Mouse (Mus musculus) heart, adult 2 months (tissue): ENCODE results near the gene Enpp7. TPM values are rescaled to one million over a fixed set of nuclear protein-coding genes. Genes with fewer than 3 reads are reported as not detected.

Experiments used
- DNase-seq, 2 experiments: peaks; one replicate each; pipeline ENCODE4 v3.0.0; 2021
- H3K27ac ChIP-seq: fragments of 200-600 bp; 2 replicates; pipeline ENCODE4 v1.8.1; 2022
- H3K27me3 ChIP-seq: fragments of 200-500 bp; 2 replicates; pipeline ENCODE4 v1.6.1; 2012; ENCODE audit warnings: mild to moderate bottlenecking, low read length, inconsistent platforms, mixed read lengths; ENCODE audit not compliant: control insufficient read depth, insufficient read depth
- H3K36me3 ChIP-seq: fragments of 200-500 bp; 2 replicates; pipeline ENCODE4 v1.6.1; 2012; ENCODE audit warnings: low read length, inconsistent platforms; ENCODE audit not compliant: control insufficient read depth, insufficient read depth
- H3K4me1 ChIP-seq: fragments of 200-500 bp; 2 replicates; pipeline ENCODE4 v1.6.1; 2011; ENCODE audit warnings: low read length; ENCODE audit not compliant: control insufficient read depth, insufficient read depth
- H3K4me3 ChIP-seq: fragments of 200-600 bp; 2 replicates; pipeline ENCODE4 v1.8.1; 2022
- H3K79me2 ChIP-seq: fragments of 200-500 bp; replicated peaks from 2 replicates; pipeline ENCODE4 v1.6.1; 2012; ENCODE audit warnings: mild to moderate bottlenecking, inconsistent platforms, low read length, moderate library complexity, mixed read lengths; ENCODE audit not compliant: control insufficient read depth, insufficient read depth
- H3K9ac ChIP-seq: fragments of 200-500 bp; 2 replicates; pipeline ENCODE4 v1.6.1; 2012; ENCODE audit warnings: low read depth, mild to moderate bottlenecking, control low read depth, inconsistent platforms, low read length, mixed read lengths
- CTCF ChIP-seq: fragments of 200-600 bp; IDR thresholded peaks from 2 replicates; pipeline ENCODE4 v1.8.1; 2022; ENCODE audit warnings: antibody characterized with exemption, mild to moderate bottlenecking, moderate library complexity
- EP300 ChIP-seq: fragments of 200-500 bp; IDR thresholded peaks from 2 replicates; pipeline ENCODE4 v1.6.1; 2011; ENCODE audit warnings: low read depth, low read length, control low read depth; ENCODE audit not compliant: insufficient read depth
- POLR2A ChIP-seq: fragments of 200-500 bp; IDR thresholded peaks from 2 replicates; pipeline ENCODE4 v1.6.1; 2011; ENCODE audit warnings: mild to moderate bottlenecking, low read depth, low read length, control low read depth; ENCODE audit not compliant: insufficient read depth
- WGBS: fragments of 180-500 bp; shearing (Covaris S2); methylation state at CpG from one replicate; pipeline ENCODE4 v1.1.7; 2018; 5-methylcytosine and 5-hydroxymethylcytosine counted together
- intact Hi-C: fragments of 180-260 bp; cut with DNase I; formaldehyde crosslinking; loops from one replicate; pipeline ENCODE4 v1.15.1; 2025
- polyA plus RNA-seq: library from polyadenylated mRNA; depleted of rRNA; stranded (reverse); fragments of >200 nt; gene quantifications from 2 replicates; pipeline ENCODE4 v1.2.3, GENCODE M21; 2012
- total RNA-seq, 2 experiments: library from RNA; stranded (reverse); gene quantifications; 2 replicates each; pipeline ENCODE4 v1.2.3; 2021

Enpp7 gene
- total and polyA plus RNA-seq, 3 experiments = not detected

GRCm38 (mm10) chr11:119000877-119001276, 12.9 kb downstream of the Enpp7 start:
- H3K4me1 ChIP-seq = no peaks in the 10 kb centered on the region; the same call in 1 of the 2 replicates
- no peak overlapping the region for H3K9ac ChIP-seq
- H3K4me3 ChIP-seq = no peak overlapping the region
- no peak overlapping the region for H3K27ac ChIP-seq
- intact Hi-C loops = no loop called here
- H3K79me2 ChIP-seq = no peaks in the 10 kb centered on the region
- no peaks in the 10 kb centered on the region for H3K36me3 ChIP-seq
- no peak for DNase-seq
- no peak for TF ChIP-seq POLR2A
- no peak for TF ChIP-seq EP300
- no peak for TF ChIP-seq CTCF
- 64% methylated on average over 2 of the region's 2 CpGs for WGBS
- peaks cover 4% of the 10 kb centered on the region; the same call in 1 of the 2 replicates for H3K27me3 ChIP-seq

DNA sequence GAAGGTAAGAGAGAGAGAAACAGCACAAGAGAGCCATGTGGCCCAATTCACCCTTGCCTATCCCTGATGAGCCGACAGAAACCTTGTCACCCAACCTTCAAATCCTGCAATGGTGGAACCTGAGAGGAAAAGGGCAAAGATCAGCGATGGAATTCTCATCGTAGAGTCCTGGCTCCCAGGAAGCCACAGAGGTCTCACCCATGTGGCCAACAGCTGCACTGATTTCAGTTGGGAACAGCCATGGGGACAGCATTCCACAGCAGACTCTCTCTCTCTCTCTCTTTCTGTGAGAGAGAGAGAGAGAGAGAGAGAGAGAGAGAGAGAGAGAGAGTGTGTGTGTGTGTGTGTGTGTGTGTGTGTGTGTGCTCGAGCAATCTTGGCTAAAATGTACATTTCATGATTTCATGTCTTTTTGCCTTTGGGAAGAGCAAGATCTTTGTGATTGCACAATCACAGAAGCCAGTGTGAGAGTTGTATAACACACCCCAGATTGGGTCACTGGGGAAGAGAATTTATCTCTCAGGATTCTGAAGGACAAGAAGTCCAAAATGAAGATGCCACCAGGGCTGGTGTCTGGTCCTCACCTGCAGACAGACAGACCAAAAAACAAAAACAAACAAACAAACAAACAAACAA, 13.6 kb downstream of the Enpp7 start:
- no peak for DNase-seq
- Histone ChIP-seq H3K4me3 (no peak overlapping the region), H3K9ac (no peak overlapping the region), H3K27ac (no peak overlapping the region), H3K27me3 (peaks cover 4% of the 10 kb centered on the region; the same call in 1 of the 2 replicates), H3K36me3 (no peaks in the 10 kb centered on the region), H3K79me2 (no peaks in the 10 kb centered on the region), H3K4me1 (no peaks in the 10 kb centered on the region; the same call in 1 of the 2 replicates)
- intact Hi-C loops = no loop called here
- no peak for TF ChIP-seq CTCF
- TF ChIP-seq EP300 = no peak
- no peak for TF ChIP-seq POLR2A
- WGBS = 51% methylated on average over 4 of the region's 4 CpGs

GRCm38 (mm10) chr11:119005547-119006275, 17.7 kb downstream of the Enpp7 start:
- no peaks in the 10 kb centered on the region for H3K79me2 ChIP-seq
- no peak overlapping the region for H3K9ac ChIP-seq
- H3K4me1 ChIP-seq = no peaks in the 10 kb centered on the region
- no peaks in the 10 kb centered on the region for H3K27me3 ChIP-seq
- H3K27ac ChIP-seq = no peak overlapping the region
- DNase-seq = no peak
- no peak overlapping the region for H3K4me3 ChIP-seq
- no peaks in the 10 kb centered on the region for H3K36me3 ChIP-seq
- intact Hi-C loops = no loop called here
- WGBS = 71% methylated on average over 10 of the region's 10 CpGs
- TF ChIP-seq EP300 = no peak
- no peak for TF ChIP-seq CTCF
- TF ChIP-seq POLR2A = no peak

DNA sequence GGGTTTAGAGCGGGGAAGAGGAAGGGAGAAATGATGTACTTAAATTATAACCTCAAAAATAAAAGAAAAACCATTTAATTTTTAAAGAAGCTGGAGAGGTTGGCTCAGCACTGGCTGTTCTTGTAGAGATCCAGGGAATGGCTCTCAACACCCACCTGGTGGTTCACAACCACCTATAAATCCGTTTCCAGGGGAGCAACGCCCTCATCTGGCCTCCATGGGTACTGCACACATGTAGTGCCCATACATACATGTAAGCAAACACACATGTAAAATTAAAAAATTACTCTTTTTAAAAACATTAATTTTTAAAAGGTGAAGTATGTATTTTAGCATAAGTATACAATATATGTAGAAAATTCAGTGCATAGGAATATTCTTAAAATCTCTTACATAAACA, 18.5 kb downstream of the Enpp7 start:
- DNase-seq = no peak
- TF ChIP-seq CTCF = peak; percentile 27
- no peak for TF ChIP-seq EP300
- intact Hi-C loops = no loop called here
- Histone ChIP-seq H3K4me1 (no peaks in the 10 kb centered on the region), H3K27me3 (no peaks in the 10 kb centered on the region), H3K4me3 (no peak overlapping the region), H3K27ac (no peak overlapping the region), H3K9ac (no peak overlapping the region), H3K36me3 (no peaks in the 10 kb centered on the region), H3K79me2 (no peaks in the 10 kb centered on the region)
- 60% methylated on average over 3 of the region's 3 CpGs for WGBS

DNA sequence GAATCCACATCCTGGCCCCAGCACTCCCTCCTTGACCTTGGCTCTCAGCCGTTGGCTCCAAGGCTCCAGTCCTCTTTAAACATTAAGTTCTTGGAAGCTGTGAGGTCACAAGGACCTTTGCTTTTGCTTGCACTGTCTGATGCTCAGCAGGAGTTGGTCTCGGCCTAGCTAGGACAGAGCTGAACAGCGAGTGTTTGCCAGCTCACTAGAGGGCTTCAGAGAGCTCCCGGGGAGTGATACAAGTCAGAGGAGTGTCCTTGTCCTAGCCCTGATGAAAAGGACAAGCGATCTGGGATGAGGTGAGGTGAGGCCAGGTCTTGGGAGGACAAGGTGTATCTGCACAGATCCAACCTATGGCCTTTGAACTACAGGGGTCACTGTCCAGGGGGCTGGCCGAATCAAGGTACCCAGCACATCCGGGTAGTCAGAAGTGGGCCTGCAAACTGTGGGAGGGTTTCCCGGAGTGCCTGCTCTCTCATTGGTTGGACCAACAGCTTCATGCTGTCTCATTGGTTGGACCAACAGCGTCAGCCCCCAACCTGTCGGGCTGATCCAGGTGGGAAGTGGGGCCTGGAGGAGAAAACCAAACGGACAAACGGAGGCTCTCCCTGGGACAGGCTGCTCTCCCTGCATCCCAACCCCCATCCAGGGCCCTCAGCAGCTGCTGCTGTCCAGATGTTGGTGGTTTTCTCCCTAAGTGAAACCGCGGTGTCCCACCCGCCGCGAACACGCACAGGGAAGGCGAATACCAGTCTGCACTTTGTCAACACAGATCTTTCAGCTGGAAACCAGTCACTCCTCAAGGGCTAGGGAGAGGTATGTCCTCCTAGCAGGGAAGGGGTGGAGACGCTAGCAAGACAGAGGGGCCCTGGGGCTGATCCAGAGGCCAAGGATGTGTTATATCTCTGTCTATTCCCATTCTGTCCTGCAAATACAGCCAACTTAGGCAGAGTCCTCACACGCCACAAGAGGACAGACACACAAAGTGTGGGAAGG, 19.8 kb downstream of the Enpp7 start:
- WGBS = 31% methylated on average over 21 of the region's 21 CpGs
- Histone ChIP-seq H3K4me3 (no peak overlapping the region), H3K9ac (no peak overlapping the region)

More for the DNA sequence above, 19.8 kb downstream of the Enpp7 start:
- no peak for DNase-seq
- no peaks in the 10 kb centered on the region for H3K27me3 ChIP-seq
- no peaks in the 10 kb centered on the region for H3K36me3 ChIP-seq
- intact Hi-C loops = no loop called here
- no peak for TF ChIP-seq EP300
- no peak for TF ChIP-seq POLR2A
- TF ChIP-seq CTCF = no peak
- no peak overlapping the region for H3K27ac ChIP-seq
- H3K79me2 ChIP-seq = no peaks in the 10 kb centered on the region
- no peaks in the 10 kb centered on the region for H3K4me1 ChIP-seq
